Mouse (Mus musculus) kidney, embryonic 16.5 days (tissue): ENCODE data around the gene Crocc2. TPM values are rescaled to one million over a fixed set of nuclear protein-coding genes. Genes with fewer than 3 reads are reported as not detected.

Experiments used
- ATAC-seq: fragments of 200-750 bp; cut with Nextera tagmentation; 2 replicates; pipeline ENCODE4 v1.8.0; 2017; ENCODE audit warnings: moderate TSS enrichment; ENCODE audit not compliant: low FRiP score, low TSS enrichment
- H3K27ac ChIP-seq: fragments of 300-500 bp; sonication (generic); 2 replicates; pipeline ENCODE4 v1.5.1; 2014; ENCODE audit warnings: low read length
- H3K27me3 ChIP-seq: fragments of 300-500 bp; sonication (generic); 2 replicates; pipeline ENCODE4 v1.6.1; 2014; ENCODE audit warnings: low read length, control low read depth, mixed read lengths; ENCODE audit not compliant: insufficient read depth
- H3K36me3 ChIP-seq: fragments of 300-500 bp; sonication (generic); 2 replicates; pipeline ENCODE4 v1.6.1; 2014; ENCODE audit warnings: low read length, control low read depth, mixed read lengths; ENCODE audit not compliant: insufficient read depth
- H3K4me1 ChIP-seq: fragments of 300-500 bp; sonication (generic); 2 replicates; pipeline ENCODE4 v1.6.1; 2014; ENCODE audit warnings: low read length, control low read depth, mixed read lengths; ENCODE audit not compliant: insufficient read depth
- H3K4me2 ChIP-seq: fragments of 300-500 bp; sonication (generic); replicated peaks from 2 replicates; pipeline ENCODE4 v1.6.1; 2014; ENCODE audit warnings: low read depth, low read length
- H3K4me3 ChIP-seq: fragments of 300-500 bp; sonication (generic); 2 replicates; pipeline ENCODE4 v1.5.1; 2014; ENCODE audit warnings: mild to moderate bottlenecking, low read length
- H3K9ac ChIP-seq: fragments of 300-500 bp; sonication (generic); replicated peaks from 2 replicates; pipeline ENCODE4 v1.6.1; 2014; ENCODE audit warnings: low read length
- H3K9me3 ChIP-seq: fragments of 300-500 bp; sonication (generic); 2 replicates; pipeline ENCODE4 v1.6.1; 2016; ENCODE audit warnings: low read length, control low read depth
- WGBS: fragments of 180-500 bp; shearing (Covaris S2); extraction: QIAGEN DNeasy Blood & Tissue Kit; methylation state at CpG from one replicate; pipeline ENCODE4 v1.1.7; 2014; 5-methylcytosine and 5-hydroxymethylcytosine counted together
- polyA plus RNA-seq: library from polyadenylated mRNA; unstranded; fragments of >200 nt; fragmentation: Nextera tagmentation; extraction: Ambion mirVana; gene quantifications from 2 replicates; pipeline ENCODE4 v1.2.1, GENCODE M21; 2015

Crocc2 gene
- polyA plus RNA-seq, 1 experiment from 2014 or later, result 0.34 TPM

GRCm38 (mm10) chr1:93245936-93246335, 77.4 kb downstream of the Crocc2 start:
- H3K9me3 ChIP-seq, result no peaks in the 10 kb centered on the region
- 0 out of 2 replicates have a peak, but pooled peaks have one; percentile 39 for ATAC-seq
- no peak overlapping the region for H3K4me3 ChIP-seq

DNA sequence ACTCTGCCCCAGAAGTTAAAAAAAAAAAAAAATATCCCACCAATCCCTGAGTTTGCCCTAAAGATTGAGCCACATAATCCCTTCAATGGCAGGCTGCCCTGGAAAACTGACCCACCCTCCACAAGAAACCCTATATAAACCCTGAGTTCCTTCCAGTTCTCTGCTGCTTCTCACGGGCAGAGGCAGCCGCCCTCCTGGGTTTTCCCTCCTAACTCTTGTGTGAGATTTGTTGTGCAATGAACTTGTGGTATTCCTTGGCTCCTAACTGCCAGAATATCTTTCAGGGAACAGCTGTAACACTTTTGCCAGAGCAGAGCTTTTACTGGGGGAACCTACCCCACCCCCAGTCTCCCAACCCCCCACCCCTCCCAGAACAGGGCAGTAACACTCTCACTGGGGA, 84.1 kb downstream of the Crocc2 start:
- Histone ChIP-seq H3K9me3 (no peaks in the 10 kb centered on the region), H3K4me2 (no peak overlapping the region), H3K9ac (no peak overlapping the region), H3K27ac (no peak overlapping the region), H3K27me3 (no peaks in the 10 kb centered on the region), H3K36me3 (no peaks in the 10 kb centered on the region), H3K4me3 (no peak overlapping the region), H3K4me1 (no peaks in the 10 kb centered on the region)
- WGBS, result 32% methylated on average over 2 of the region's 2 CpGs
- no peak for ATAC-seq

More at GRCm38 (mm10) chr1:93245936-93246335, 77.4 kb downstream of the Crocc2 start:
- Histone ChIP-seq H3K4me1 (no peaks in the 10 kb centered on the region), H3K9ac (no peak overlapping the region), H3K27me3 (no peaks in the 10 kb centered on the region), H3K27ac (no peak overlapping the region), H3K4me2 (no peak overlapping the region), H3K36me3 (no peaks in the 10 kb centered on the region)
- WGBS, result 44% methylated on average over 2 of the region's 2 CpGs

DNA sequence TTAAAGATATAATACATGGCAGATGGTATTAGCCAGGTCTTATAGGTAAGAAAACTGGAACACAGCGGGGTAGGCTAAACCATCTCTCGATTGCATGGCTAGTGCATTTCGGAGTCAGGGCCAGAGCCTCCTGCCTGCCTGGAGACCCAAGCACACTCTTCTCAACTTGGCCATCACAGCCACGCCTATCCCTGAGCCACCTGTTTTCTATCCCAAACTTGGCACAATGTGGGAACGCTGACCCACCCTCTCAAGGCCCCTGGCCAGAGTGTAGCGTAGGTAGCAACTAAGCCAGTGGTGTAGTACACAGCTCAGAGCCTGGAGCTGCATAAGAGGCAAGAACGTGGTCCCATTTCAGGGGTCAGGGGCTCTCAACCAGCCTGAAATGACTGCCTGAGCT, 87.2 kb downstream of the Crocc2 start:
- Histone ChIP-seq H3K27ac (no peak overlapping the region), H3K9me3 (no peaks in the 10 kb centered on the region), H3K9ac (no peak overlapping the region), H3K4me3 (no peak overlapping the region), H3K4me1 (no peaks in the 10 kb centered on the region), H3K4me2 (no peak overlapping the region), H3K27me3 (no peaks in the 10 kb centered on the region), H3K36me3 (no peaks in the 10 kb centered on the region)
- ATAC-seq, result no peak
- WGBS, result 90% methylated on average over 7 of the region's 7 CpGs

DNA sequence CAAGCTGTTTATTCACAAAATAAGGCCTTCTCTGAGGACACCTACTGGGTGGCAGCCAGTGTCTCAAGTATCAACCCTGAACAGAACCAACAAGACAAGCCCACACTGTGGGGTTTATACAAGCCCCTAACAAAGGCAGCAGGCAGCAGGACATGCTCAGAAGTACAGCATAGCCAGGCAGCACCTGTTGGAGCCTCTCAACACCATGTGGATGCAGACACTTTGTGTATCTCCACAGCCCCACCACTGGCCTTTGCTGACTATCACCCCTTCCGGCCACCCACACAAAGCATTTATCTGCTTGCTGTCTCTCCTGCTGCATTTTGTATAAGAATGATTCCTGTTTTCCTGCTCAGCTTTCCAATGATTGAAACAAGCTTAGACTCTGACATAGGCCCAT, 89.0 kb downstream of the Crocc2 start:
- no peak overlapping the region for H3K4me3 ChIP-seq
- no peaks in the 10 kb centered on the region for H3K4me1 ChIP-seq
- ATAC-seq, result no peak
- no peak overlapping the region for H3K9ac ChIP-seq
- H3K27me3 ChIP-seq, result no peaks in the 10 kb centered on the region
- H3K36me3 ChIP-seq, result no peaks in the 10 kb centered on the region
- H3K4me2 ChIP-seq, result no peak overlapping the region
- H3K9me3 ChIP-seq, result no peaks in the 10 kb centered on the region
- 95% methylated on average over 1 of the region's 1 CpGs for WGBS
- H3K27ac ChIP-seq, result no peak overlapping the region

DNA sequence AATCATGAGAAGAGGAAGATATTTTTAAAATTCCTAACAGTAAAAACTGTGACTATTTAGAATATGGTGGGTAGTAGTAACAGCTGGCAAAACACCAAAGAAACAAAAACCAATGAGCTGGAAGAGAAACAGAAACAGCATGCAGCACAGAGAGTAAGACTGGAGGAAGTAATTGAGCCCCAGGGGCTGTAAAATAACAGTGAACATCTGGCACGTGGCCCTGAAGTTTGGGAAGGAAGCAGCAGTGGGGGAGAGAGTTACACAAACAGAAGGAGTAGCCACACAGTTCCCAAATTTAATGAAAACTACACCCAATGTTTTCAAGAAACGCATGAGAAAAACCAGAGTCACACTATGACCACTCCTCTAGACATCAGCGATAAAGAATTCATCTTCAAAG, 98.7 kb downstream of the Crocc2 start:
- Histone ChIP-seq H3K27me3 (no peaks in the 10 kb centered on the region), H3K4me1 (0 out of 2 replicates have a peak, but pooled peaks cover 5% of the 10 kb centered on the region), H3K4me2 (no peak overlapping the region), H3K9me3 (no peaks in the 10 kb centered on the region), H3K27ac (no peak overlapping the region), H3K36me3 (no peaks in the 10 kb centered on the region), H3K4me3 (no peak overlapping the region), H3K9ac (no peak overlapping the region)
- 19% methylated on average over 3 of the region's 3 CpGs for WGBS
- ATAC-seq, result no peak

DNA sequence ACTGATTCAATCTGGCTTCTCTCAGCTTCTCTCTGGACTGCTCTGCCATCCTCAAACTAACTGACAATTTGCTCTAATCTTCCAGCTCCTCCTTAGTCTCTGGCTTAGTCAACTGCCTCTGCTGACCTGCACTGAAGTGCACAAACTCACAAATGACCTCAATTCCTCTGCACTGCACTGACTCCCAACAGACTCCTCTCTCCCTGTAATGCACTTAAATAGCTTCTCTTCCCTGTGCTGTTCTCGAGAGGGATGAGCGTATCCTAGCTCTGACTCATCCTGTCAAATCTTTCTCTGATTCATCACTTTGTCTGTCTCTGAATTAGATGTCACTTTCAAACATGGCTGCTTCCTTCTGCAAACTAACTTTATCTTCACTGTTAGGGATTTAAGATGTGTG, 99.7 kb downstream of the Crocc2 start:
- no peak for ATAC-seq
- H3K9ac ChIP-seq, result no peak overlapping the region
- 0 out of 2 replicates have a peak, but pooled peaks cover 5% of the 10 kb centered on the region for H3K4me1 ChIP-seq
- WGBS, result 85% methylated on average over 2 of the region's 2 CpGs
- no peak overlapping the region for H3K4me3 ChIP-seq
- H3K36me3 ChIP-seq, result no peaks in the 10 kb centered on the region
- H3K27ac ChIP-seq, result no peak overlapping the region
- no peak overlapping the region for H3K4me2 ChIP-seq
- no peaks in the 10 kb centered on the region for H3K27me3 ChIP-seq
- no peaks in the 10 kb centered on the region for H3K9me3 ChIP-seq

DNA sequence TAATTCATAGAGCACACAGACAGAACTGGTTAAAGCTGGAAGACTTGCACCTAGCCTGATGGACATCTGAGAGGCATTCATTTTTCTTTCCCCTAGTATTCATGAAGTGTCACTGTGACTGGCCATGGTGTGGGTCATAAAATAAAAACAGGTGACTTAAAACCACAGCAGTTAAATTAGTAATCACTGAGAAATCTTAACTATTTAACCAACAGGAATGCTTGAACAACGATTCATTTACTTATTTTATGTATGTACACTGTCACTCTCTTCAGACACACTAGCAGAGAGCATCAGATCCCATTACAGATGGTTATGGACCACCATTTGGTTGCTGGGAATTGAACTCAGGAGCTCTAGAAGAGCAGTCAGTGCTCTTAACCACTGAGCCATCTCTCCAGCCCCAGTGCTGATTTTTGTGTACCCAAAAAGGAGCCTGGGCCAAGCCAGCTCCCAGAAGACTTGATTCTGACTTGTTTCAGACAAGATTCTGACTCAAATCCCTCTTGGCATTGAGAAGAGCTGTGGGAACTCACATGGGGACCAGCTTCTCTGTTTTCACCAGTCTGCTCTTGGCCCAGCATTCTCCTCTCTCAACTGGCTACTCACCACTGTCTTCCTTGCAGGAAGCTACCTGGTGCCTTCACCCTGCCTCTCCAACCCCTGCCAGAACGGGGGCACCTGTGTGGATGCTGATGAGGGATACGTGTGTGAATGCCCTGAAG, 102.2 kb downstream of the Crocc2 start:
- 0 out of 2 replicates have a peak, but pooled peaks cover 5% of the 10 kb centered on the region for H3K4me1 ChIP-seq
- no peaks in the 10 kb centered on the region for H3K27me3 ChIP-seq
- ATAC-seq, result no peak
- no peak overlapping the region for H3K27ac ChIP-seq
- H3K4me3 ChIP-seq, result no peak overlapping the region
- WGBS, result 60% methylated on average over 3 of the region's 3 CpGs
- H3K36me3 ChIP-seq, result no peaks in the 10 kb centered on the region
- no peaks in the 10 kb centered on the region for H3K9me3 ChIP-seq
- no peak overlapping the region for H3K9ac ChIP-seq
- H3K4me2 ChIP-seq, result no peak overlapping the region

GRCm38 (mm10) chr1:93271751-93272150, 103.2 kb downstream of the Crocc2 start:
- 80% methylated on average over 5 of the region's 6 CpGs for WGBS
- 0 out of 2 replicates have a peak, but pooled peaks have one; percentile 28 for ATAC-seq
- Histone ChIP-seq H3K4me3 (no peak overlapping the region), H3K9ac (no peak overlapping the region), H3K9me3 (no peaks in the 10 kb centered on the region), H3K4me2 (no peak overlapping the region), H3K27me3 (no peaks in the 10 kb centered on the region), H3K4me1 (0 out of 2 replicates have a peak, but pooled peaks cover 1% of the 10 kb centered on the region), H3K36me3 (no peaks in the 10 kb centered on the region), H3K27ac (no peak overlapping the region)

DNA sequence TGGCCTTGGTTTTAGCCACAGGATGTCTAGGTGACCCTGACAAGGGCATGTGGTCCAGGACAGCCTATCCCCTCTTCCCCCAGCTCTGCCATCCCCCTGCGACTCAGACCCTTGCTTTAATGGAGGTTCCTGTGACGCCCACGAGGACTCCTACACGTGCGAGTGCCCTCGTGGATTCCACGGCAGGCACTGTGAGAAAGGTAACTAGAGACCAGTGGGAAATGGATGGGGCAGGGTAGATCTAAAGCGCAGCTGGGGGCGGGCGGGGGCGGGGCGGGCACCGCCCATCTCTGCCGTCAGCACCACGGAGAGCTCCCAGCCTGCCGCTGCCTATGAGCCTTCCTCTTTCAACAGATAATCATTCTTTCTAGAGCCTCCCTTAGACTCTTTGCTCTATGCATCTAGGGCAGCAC, 103.9 kb downstream of the Crocc2 start:
- peak; percentile 65 for ATAC-seq

DNA sequence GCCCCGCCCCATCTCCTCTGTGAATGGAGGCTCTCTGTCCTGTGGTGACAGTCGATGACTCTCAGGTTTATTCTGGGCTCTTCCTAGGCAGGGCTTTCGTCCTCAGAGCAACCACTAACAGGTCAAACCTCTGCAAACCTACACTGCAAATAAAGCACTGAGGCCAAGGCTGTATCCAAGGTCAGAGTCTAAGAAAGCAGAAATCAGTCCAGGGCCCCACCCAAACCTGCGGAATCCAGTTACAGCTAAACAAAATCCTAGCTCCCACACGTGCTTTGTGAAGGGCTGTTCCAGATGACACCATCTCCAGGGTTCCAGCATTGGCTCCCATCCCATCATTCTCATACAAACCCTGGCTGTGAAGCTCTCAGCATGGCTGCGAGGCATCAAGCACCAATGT, 107.0 kb downstream of the Crocc2 start:
- Histone ChIP-seq H3K4me2 (no peak overlapping the region), H3K4me1 (no peaks in the 10 kb centered on the region), H3K36me3 (no peaks in the 10 kb centered on the region), H3K9me3 (no peaks in the 10 kb centered on the region), H3K27ac (no peak overlapping the region), H3K9ac (no peak overlapping the region), H3K27me3 (no peaks in the 10 kb centered on the region), H3K4me3 (no peak overlapping the region)
- no peak for ATAC-seq
- 66% methylated on average over 6 of the region's 6 CpGs for WGBS

More for the DNA sequence above, 103.9 kb downstream of the Crocc2 start:
- Histone ChIP-seq H3K4me3 (no peak overlapping the region), H3K4me1 (no peaks in the 10 kb centered on the region), H3K9me3 (no peaks in the 10 kb centered on the region), H3K27ac (no peak overlapping the region), H3K4me2 (no peak overlapping the region), H3K27me3 (no peaks in the 10 kb centered on the region), H3K9ac (no peak overlapping the region), H3K36me3 (no peaks in the 10 kb centered on the region)
- WGBS, result 2% methylated on average over 16 of the region's 16 CpGs
